In the genomic region with DNA sequence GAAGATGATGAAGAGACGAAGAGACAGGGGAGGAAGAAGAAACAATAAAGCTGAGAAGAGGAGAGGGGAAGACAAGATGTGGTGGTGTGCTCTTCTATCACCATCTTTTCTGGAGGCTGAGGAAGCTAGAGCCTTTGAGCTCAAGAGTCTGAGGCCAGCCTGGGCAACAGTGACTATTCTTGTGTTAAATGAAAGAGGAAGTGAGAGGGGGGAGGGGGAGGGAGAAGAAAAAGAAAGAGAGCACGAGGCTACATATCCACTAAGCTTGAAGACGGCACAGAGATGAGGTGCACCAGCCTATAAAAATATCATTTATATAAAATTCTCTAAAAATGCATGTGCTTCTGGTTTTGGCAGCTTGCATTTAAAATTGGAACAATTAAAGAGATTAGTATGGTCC, we compare ENCODE assay signal across 16 mouse cellular contexts. TPM values are rescaled to one million over a fixed set of nuclear protein-coding genes. Genes with fewer than 3 reads are reported as not detected.
DNase-seq lines count a peak whose midpoint lies in the region; ATAC-seq and TF ChIP-seq lines count a peak whose summit lies in the region.
"Had no signal": no experiment of that assay in that cellular context is flagged by ENCODE, and none has a peak within 500 bp of the region (broad histone marks: within the 10 kb centered on the region; RNA-seq: fewer than 3 reads in every experiment).

No protein-coding gene starts in this region.

- no peaks in the 10 kb centered on the region for H3K27me3 ChIP-seq in heart, embryonic 11.5 days (ENCODE audit: control insufficient read depth, insufficient read depth, low read length)
- H3K27me3 ChIP-seq: heart, embryonic 15.5 days; Patski had no signal

- H3K9me3 ChIP-seq in heart, embryonic 11.5 days (replicated peaks; ENCODE audit: control insufficient read depth, low read length), result no peaks in the 10 kb centered on the region
- H3K9me3 ChIP-seq: heart, embryonic 15.5 days had no signal

- H3K4me2 ChIP-seq in heart, embryonic 11.5 days, result no peak overlapping the region
- H3K4me2 ChIP-seq: heart, embryonic 15.5 days; midbrain, embryonic 11.5 days had no signal

- 0% methylated on average over 3 of the region's 3 CpGs for WGBS in bone marrow, adult 2 months
- 60% methylated on average over 3 of the region's 3 CpGs for WGBS in heart, embryonic 11.5 days (ENCODE audit: insufficient replicate concordance)

- H3K9ac ChIP-seq in heart, embryonic 11.5 days (ENCODE audit: low read depth, low read length), result no peak overlapping the region
- H3K9ac ChIP-seq: heart, embryonic 15.5 days had no signal

- no peak for TF ChIP-seq POLR2A in bone marrow, adult 2 months (IDR thresholded peaks at IDR 0.05; ENCODE audit: borderline replicate concordance, control insufficient read depth, low read depth, low read length)

- ATAC-seq in megakaryocyte progenitor cell, adult 5-6 weeks (replicated peaks; ENCODE audit: poor library complexity), result peak; percentile 62
- no peak for ATAC-seq in heart, embryonic 11.5 days (replicated peaks; ENCODE audit: insufficient number of reproducible peaks, low FRiP score, low TSS enrichment)
- ATAC-seq: intestine, embryonic 16.5 days; Patski had no signal

- no peaks in the 10 kb centered on the region for H3K36me3 ChIP-seq in heart, embryonic 11.5 days (ENCODE audit: control insufficient read depth, insufficient read depth, low read length)
- H3K36me3 ChIP-seq: heart, embryonic 15.5 days had no signal

- peak; percentile 96 for DNase-seq in A20 (ENCODE audit: low read depth, low spot score)
- DNase-seq in CD4-positive helper T cell, adult 2 months (ENCODE audit: low read depth, low spot score), result peak; percentile 76
- DNase-seq in gastrocnemius, adult 18-20 months (ENCODE audit: low spot score), result no peak
- DNase-seq in lung, postnatal 10 days, result no peak
- DNase-seq: adrenal gland, postnatal 36 days; cerebellum, adult 2 months; embryo, embryonic 11 days; gastrocnemius, postnatal 14 days; lung, adult 18-20 months had no signal

- peaks cover 12% of the 10 kb centered on the region for H3K4me1 ChIP-seq in bone marrow, adult 2 months (ENCODE audit: control insufficient read depth, insufficient read depth, low read length)
- no peaks in the 10 kb centered on the region for H3K4me1 ChIP-seq in heart, embryonic 11.5 days (ENCODE audit: control insufficient read depth, insufficient read depth, low read length)
- H3K4me1 ChIP-seq: heart, embryonic 15.5 days had no signal

- peak overlapping the region; percentile 40; the same call in 1 of the 2 replicates for H3K27ac ChIP-seq in bone marrow, adult 2 months (ENCODE audit: control insufficient read depth, insufficient read depth, low read depth, low read length, poor library complexity)
- no peak overlapping the region for H3K27ac ChIP-seq in heart, embryonic 11.5 days (ENCODE audit: low read depth, low read length)
- H3K27ac ChIP-seq: heart, embryonic 15.5 days had no signal

- TF ChIP-seq CTCF in bone marrow, adult 2 months (IDR thresholded peaks at IDR 0.05; ENCODE audit: control insufficient read depth, insufficient read depth, low read length), result no peak

- no peak overlapping the region for H3K4me3 ChIP-seq in bone marrow, adult 2 months (replicated peaks; ENCODE audit: control insufficient read depth, low read depth, low read length)
- no peak overlapping the region for H3K4me3 ChIP-seq in heart, embryonic 11.5 days (ENCODE audit: low read depth, low read length)
- H3K4me3 ChIP-seq: heart, embryonic 15.5 days had no signal

RNA-seq across cellular contexts. Expression of gene Smg1, which starts 36.1 kb away (rescaled TPM):
- polyA plus RNA-seq in bone marrow, adult 2 months (2011; ENCODE audit: insufficient read depth, insufficient read length, low replicate concordance, missing spikeins), result 10.8 and 18.2 TPM in 2 replicates
- 46.1 and 59.4 TPM in 2 replicates for total RNA-seq in megakaryocyte progenitor cell, adult 5-6 weeks (2015)
- total RNA-seq in megakaryocyte progenitor cell, adult 5-6 weeks (2017), result 36.5 and 48.0 TPM in 2 replicates
- total RNA-seq in gastrocnemius, adult 18-20 months (2021), result 10 to 100 TPM; 19.5 to 23.6 TPM
- polyA plus RNA-seq in heart, embryonic 11.5 days (2014; fragmentation: Nextera tagmentation; extraction: Ambion mirVana), result 10.4 and 19.0 TPM in 2 replicates

Comparison
In these comparisons a context has a peak if more than half of its experiments do, and no peak if none do; other contexts are left out.
1. DNase-seq: peak in A20 (single experiment) and CD4-positive helper T cell, adult 2 months (single experiment); none in gastrocnemius, adult 18-20 months (single experiment) and lung, postnatal 10 days (single experiment).